Mouse (Mus musculus) forebrain, embryonic 12.5 days (tissue): ENCODE data around the gene Batf2. TPM values are rescaled to one million over a fixed set of nuclear protein-coding genes. Genes with fewer than 3 reads are reported as not detected.
"Not testable (repeated sequence)": the region's sequence is repeated elsewhere in the genome, so short reads cannot be mapped to it uniquely, and the experiment has no call there.

ENCODE experiments used
- ATAC-seq: fragments of 200-750 bp; cut with Nextera tagmentation; 2 replicates; pipeline ENCODE4 v1.8.0; 2017; ENCODE audit warnings: moderate TSS enrichment; ENCODE audit not compliant: low FRiP score
- H3K27ac ChIP-seq: fragments of 300-500 bp; sonication (generic); 2 replicates; pipeline ENCODE4 v1.5.1; 2016; ENCODE audit warnings: mild to moderate bottlenecking
- H3K27me3 ChIP-seq: fragments of 300-500 bp; sonication (generic); 2 replicates; pipeline ENCODE4 v1.6.1; 2016; ENCODE audit warnings: mild to moderate bottlenecking
- H3K36me3 ChIP-seq: fragments of 300-500 bp; sonication (generic); replicated peaks from 2 replicates; pipeline ENCODE4 v1.6.1; 2016; ENCODE audit warnings: mild to moderate bottlenecking
- H3K4me1 ChIP-seq: fragments of 300-500 bp; sonication (generic); 2 replicates; pipeline ENCODE4 v1.6.1; 2016
- H3K4me2 ChIP-seq: fragments of 300-500 bp; sonication (generic); 2 replicates; pipeline ENCODE4 v1.6.1; 2016; ENCODE audit warnings: mild to moderate bottlenecking, moderate library complexity
- H3K4me3 ChIP-seq: fragments of 300-500 bp; sonication (generic); replicated peaks from 2 replicates; pipeline ENCODE4 v1.5.1; 2016; ENCODE audit warnings: mild to moderate bottlenecking
- H3K9ac ChIP-seq: fragments of 300-500 bp; sonication (generic); 2 replicates; pipeline ENCODE4 v1.6.1; 2016; ENCODE audit warnings: mild to moderate bottlenecking
- H3K9me3 ChIP-seq: fragments of 300-500 bp; sonication (generic); 2 replicates; pipeline ENCODE4 v1.6.1; 2016
- WGBS: fragments of 180-500 bp; shearing (Covaris S2); methylation state at CpG from one replicate; pipeline ENCODE4 v1.1.7; 2016; 5-methylcytosine and 5-hydroxymethylcytosine counted together
- polyA plus RNA-seq: library from polyadenylated mRNA; unstranded; fragments of >200 nt; fragmentation: Nextera tagmentation; extraction: Ambion mirVana; gene quantifications from 2 replicates; pipeline ENCODE4 v1.2.1, GENCODE M21; 2016

Batf2 gene
- polyA plus RNA-seq, 1 experiment from 2014 or later = not detected

DNA sequence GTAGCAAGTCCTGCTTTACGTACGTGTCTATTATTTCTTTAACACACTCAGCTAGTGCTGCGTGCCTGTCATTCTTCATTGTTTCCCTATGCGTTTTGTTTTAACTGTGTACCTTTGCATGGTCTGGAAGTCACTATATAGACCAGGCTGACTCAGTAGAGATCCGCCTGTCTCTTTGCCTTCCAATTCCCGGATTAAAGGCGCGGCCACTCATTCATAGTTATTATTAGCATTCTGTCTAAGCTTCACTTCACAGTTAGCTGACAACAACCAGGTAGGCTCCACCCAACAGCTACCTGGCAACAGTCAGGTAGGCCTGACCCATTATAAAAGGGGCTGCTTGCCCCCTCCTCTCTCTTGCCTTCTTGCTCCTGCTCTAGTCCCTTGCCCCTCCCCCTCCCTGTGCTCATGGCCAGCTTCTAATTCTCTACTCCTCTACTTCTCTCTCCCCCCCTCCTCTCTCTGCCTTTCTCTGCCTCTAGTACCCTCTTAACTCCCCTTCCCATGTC, 22.1 kb upstream of the Batf2 start:
- Histone ChIP-seq H3K36me3 (peaks cover 28% of the 10 kb centered on the region), H3K9me3 (no peaks in the 10 kb centered on the region), H3K4me1 (peaks cover 21% of the 10 kb centered on the region), H3K4me3 (peak overlapping the region; percentile 85), H3K4me2 (peak overlapping the region; percentile 94), H3K27me3 (no peaks in the 10 kb centered on the region), H3K27ac (peak overlapping the region; percentile 98), H3K9ac (peak overlapping the region; percentile 92)
- WGBS = under 1% methylated on average over 8 of the region's 8 CpGs
- ATAC-seq = peak; percentile 49

- H3K27ac ChIP-seq = no peak overlapping the region
- H3K4me1 ChIP-seq = peaks cover 16% of the 10 kb centered on the region
- 0 out of 2 replicates have a peak overlapping the region, but pooled peaks have one; percentile 12 for H3K9ac ChIP-seq
- no peak overlapping the region for H3K4me3 ChIP-seq
- H3K36me3 ChIP-seq = 0 out of 2 replicates have a peak, but pooled peaks cover 1% of the 10 kb centered on the region
- H3K27me3 ChIP-seq = no peaks in the 10 kb centered on the region
- no peak overlapping the region for H3K4me2 ChIP-seq
- H3K9me3 ChIP-seq = no peaks in the 10 kb centered on the region
- ATAC-seq = no peak
- 34% methylated on average over 18 of the region's 19 CpGs for WGBS
These were observed 19.0 kb upstream of the Batf2 start for GRCm38 (mm10) chr19:6121761-6122160.

GRCm38 (mm10) chr19:6123330-6123729, 17.5 kb upstream of the Batf2 start:
- peaks cover 10% of the 10 kb centered on the region for H3K4me1 ChIP-seq
- no peak overlapping the region for H3K4me3 ChIP-seq
- H3K36me3 ChIP-seq = no peaks in the 10 kb centered on the region
- peak overlapping the region; percentile 65 for H3K27ac ChIP-seq
- ATAC-seq = no peak
- H3K27me3 ChIP-seq = no peaks in the 10 kb centered on the region
- H3K9ac ChIP-seq = no peak overlapping the region
- no peaks in the 10 kb centered on the region for H3K9me3 ChIP-seq
- WGBS = 72% methylated on average over 8 of the region's 8 CpGs
- H3K4me2 ChIP-seq = no peak overlapping the region

- 83% methylated on average over 2 of the region's 2 CpGs for WGBS
- H3K27ac ChIP-seq = no peak overlapping the region
- no peak overlapping the region for H3K9ac ChIP-seq
- H3K4me2 ChIP-seq = no peak overlapping the region
- H3K4me3 ChIP-seq = no peak overlapping the region
- H3K27me3 ChIP-seq = no peaks in the 10 kb centered on the region
- 0 out of 2 replicates have a peak, but pooled peaks cover 7% of the 10 kb centered on the region for H3K4me1 ChIP-seq
- ATAC-seq = no peak
- no peaks in the 10 kb centered on the region for H3K36me3 ChIP-seq
- H3K9me3 ChIP-seq = no peaks in the 10 kb centered on the region
These were observed 15.9 kb upstream of the Batf2 start for GRCm38 (mm10) chr19:6124898-6125297.

DNA sequence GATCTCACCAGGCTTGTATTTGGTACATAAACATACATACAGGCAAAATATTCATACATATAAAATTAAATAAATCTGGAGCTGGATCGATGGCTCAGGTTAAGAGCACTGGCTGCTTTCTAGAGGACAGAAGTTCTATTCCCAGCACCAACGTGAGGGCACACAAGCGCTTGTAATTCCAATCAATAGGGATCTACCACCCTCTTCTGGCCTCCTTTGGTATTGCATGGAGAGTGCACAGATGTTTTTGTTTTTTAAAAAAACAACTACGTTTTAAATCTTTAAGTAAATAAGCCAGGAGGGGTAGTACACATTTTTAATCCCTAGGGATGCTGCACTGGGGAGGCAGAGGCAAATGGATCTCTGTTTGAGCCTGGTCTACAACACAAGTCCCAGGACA, 14.5 kb upstream of the Batf2 start:
- WGBS = 24% methylated on average over 4 of the region's 4 CpGs
- Histone ChIP-seq H3K27me3 (no peaks in the 10 kb centered on the region), H3K27ac (no peak overlapping the region), H3K36me3 (no peaks in the 10 kb centered on the region), H3K4me2 (no peak overlapping the region), H3K9me3 (no peaks in the 10 kb centered on the region), H3K4me1 (0 out of 2 replicates have a peak, but pooled peaks cover 7% of the 10 kb centered on the region), H3K9ac (no peak overlapping the region), H3K4me3 (no peak overlapping the region)
- ATAC-seq = no peak

- Histone ChIP-seq H3K27me3 (no peaks in the 10 kb centered on the region), H3K9ac (peak overlapping the region; percentile 63; the same call in 1 of the 2 replicates), H3K4me3 (peak overlapping the region; percentile 52), H3K27ac (peak overlapping the region; percentile 83), H3K9me3 (no peaks in the 10 kb centered on the region), H3K4me1 (0 out of 2 replicates have a peak, but pooled peaks cover 7% of the 10 kb centered on the region), H3K36me3 (no peaks in the 10 kb centered on the region), H3K4me2 (peak overlapping the region; percentile 70)
- no peak for ATAC-seq
- 74% methylated on average over 10 of the region's 10 CpGs for WGBS
These were observed 13.8 kb upstream of the Batf2 start for GRCm38 (mm10) chr19:6126789-6127580.

GRCm38 (mm10) chr19:6127760-6128341, 12.9 kb upstream of the Batf2 start, which contains the start of gene Snx15:
Snx15 (minus strand) TSS chr19:6128304.
- H3K27me3 ChIP-seq = no peaks in the 10 kb centered on the region
- H3K36me3 ChIP-seq = no peaks in the 10 kb centered on the region
- peak within 1 kb of the TSS; percentile 63 for H3K9ac ChIP-seq
- H3K4me1 ChIP-seq = 0 out of 2 replicates have a peak, but pooled peaks cover 7% of the 10 kb centered on the region
- WGBS = under 1% methylated on average over 32 of the region's 32 CpGs
- H3K4me3 ChIP-seq = peak within 1 kb of the TSS; percentile 52
- H3K4me2 ChIP-seq = peak within 1 kb of the TSS; percentile 70
- ATAC-seq = peak; percentile 93
- H3K27ac ChIP-seq = peak within 1 kb of the TSS; percentile 83
- no peaks in the 10 kb centered on the region for H3K9me3 ChIP-seq

GRCm38 (mm10) chr19:6130414-6131128, 10.2 kb upstream of the Batf2 start:
- H3K9ac ChIP-seq, H3K4me3 ChIP-seq, ATAC-seq, H3K27me3 ChIP-seq, H3K4me2 ChIP-seq, H3K27ac ChIP-seq, H3K9me3 ChIP-seq, H3K4me1 ChIP-seq: not testable (repeated sequence)
- peaks cover 17% of the 10 kb centered on the region for H3K36me3 ChIP-seq
- 79% methylated on average over 7 of the region's 7 CpGs for WGBS

GRCm38 (mm10) chr19:6132171-6132827, 8.5 kb upstream of the Batf2 start:
- H3K4me2 ChIP-seq = no peak overlapping the region
- 0 out of 2 replicates have a peak, but pooled peaks cover 7% of the 10 kb centered on the region for H3K4me1 ChIP-seq
- no peak for ATAC-seq
- no peaks in the 10 kb centered on the region for H3K27me3 ChIP-seq
- WGBS = 92% methylated on average over 7 of the region's 7 CpGs
- no peak overlapping the region for H3K9ac ChIP-seq
- no peak overlapping the region for H3K4me3 ChIP-seq
- peaks cover 31% of the 10 kb centered on the region for H3K36me3 ChIP-seq
- no peaks in the 10 kb centered on the region for H3K9me3 ChIP-seq
- no peak overlapping the region for H3K27ac ChIP-seq

DNA sequence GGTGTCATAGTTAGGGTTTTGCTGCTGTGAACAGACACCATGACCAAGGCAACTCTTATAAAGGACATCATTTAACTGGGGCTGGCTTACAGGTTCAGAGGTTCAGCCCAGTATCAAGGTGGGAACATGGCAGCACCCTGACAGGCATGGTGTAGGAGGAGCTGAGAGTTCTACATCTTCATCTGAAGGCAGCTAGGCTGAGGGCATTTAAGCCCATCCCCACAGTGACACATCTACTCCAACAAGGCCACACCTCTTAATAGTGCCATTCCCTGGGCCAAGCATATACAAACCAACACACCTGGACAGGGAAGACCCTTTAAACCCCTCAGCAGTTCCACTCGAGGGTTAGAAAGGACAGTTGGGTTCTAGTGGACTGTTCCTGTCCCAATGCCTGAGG, 7.6 kb upstream of the Batf2 start:
- H3K4me1 ChIP-seq, ATAC-seq, H3K4me3 ChIP-seq, H3K27ac ChIP-seq, H3K9me3 ChIP-seq, H3K9ac ChIP-seq, H3K27me3 ChIP-seq, H3K4me2 ChIP-seq: not testable (repeated sequence)
- peaks cover 38% of the 10 kb centered on the region for H3K36me3 ChIP-seq
- 52% methylated on average over 1 of the region's 1 CpGs for WGBS

GRCm38 (mm10) chr19:6136397-6136796, 4.4 kb upstream of the Batf2 start:
- Histone ChIP-seq H3K9ac (no peak overlapping the region), H3K4me1 (peaks cover 11% of the 10 kb centered on the region), H3K36me3 (peaks cover 38% of the 10 kb centered on the region), H3K9me3 (no peaks in the 10 kb centered on the region), H3K4me2 (no peak overlapping the region), H3K27ac (no peak overlapping the region), H3K4me3 (no peak overlapping the region), H3K27me3 (no peaks in the 10 kb centered on the region)
- ATAC-seq = no peak
- 90% methylated on average over 3 of the region's 3 CpGs for WGBS
